Mouse (Mus musculus) intestine, postnatal 0 days (tissue): Measurements from ENCODE around the gene Rrp1b. TPM values are rescaled to one million over a fixed set of nuclear protein-coding genes. Genes with fewer than 3 reads are reported as not detected.

Experiments
- ATAC-seq: fragments of 200-750 bp; cut with Nextera tagmentation; 2 replicates; pipeline ENCODE4 v1.8.0; 2017; ENCODE audit warnings: mild to moderate bottlenecking, moderate TSS enrichment, moderate library complexity
- H3K27ac ChIP-seq: fragments of 300-500 bp; sonication (generic); 2 replicates; pipeline ENCODE4 v1.5.1; 2014; ENCODE audit warnings: mild to moderate bottlenecking, low read depth, low read length, moderate library complexity
- H3K27me3 ChIP-seq: fragments of 300-500 bp; sonication (generic); replicated peaks from 2 replicates; pipeline ENCODE4 v1.6.1; 2014; ENCODE audit warnings: low read length, mixed read lengths; ENCODE audit not compliant: control insufficient read depth, insufficient read depth
- H3K36me3 ChIP-seq: fragments of 300-500 bp; sonication (generic); 2 replicates; pipeline ENCODE4 v1.6.1; 2014; ENCODE audit warnings: mild to moderate bottlenecking, moderate library complexity; ENCODE audit not compliant: control insufficient read depth, insufficient read depth
- H3K4me1 ChIP-seq: fragments of 300-500 bp; sonication (generic); replicated peaks from 2 replicates; pipeline ENCODE4 v1.6.1; 2014; ENCODE audit warnings: antibody characterized with exemption, low read length, mixed read lengths; ENCODE audit not compliant: control insufficient read depth, insufficient read depth
- H3K4me2 ChIP-seq: fragments of 300-500 bp; sonication (generic); replicated peaks from 2 replicates; pipeline ENCODE4 v1.6.1; 2014; ENCODE audit warnings: low read depth, mild to moderate bottlenecking, moderate library complexity
- H3K4me3 ChIP-seq: fragments of 300-500 bp; sonication (generic); 2 replicates; pipeline ENCODE4 v1.5.1; 2014; ENCODE audit warnings: low read depth, low read length
- H3K9ac ChIP-seq: fragments of 300-500 bp; sonication (generic); 2 replicates; pipeline ENCODE4 v1.6.1; 2014; ENCODE audit warnings: mild to moderate bottlenecking, low read depth, low read length
- H3K9me3 ChIP-seq: fragments of 300-500 bp; sonication (generic); 2 replicates; pipeline ENCODE4 v1.6.1; 2016; ENCODE audit warnings: mixed run types; ENCODE audit not compliant: control insufficient read depth
- CTCF ChIP-seq: sonication (generic); IDR thresholded peaks from 2 replicates; pipeline ENCODE4 v1.5.1; 2016; ENCODE audit warnings: low read depth, mild to moderate bottlenecking, control low read depth, antibody characterized with exemption, moderate library complexity
- WGBS: fragments of 180-500 bp; shearing (Covaris S2); extraction: QIAGEN DNeasy Blood & Tissue Kit; methylation state at CpG from one replicate; pipeline ENCODE4 v1.1.7; 2014; 5-methylcytosine and 5-hydroxymethylcytosine counted together
- polyA plus RNA-seq: library from polyadenylated mRNA; unstranded; fragments of >200 nt; fragmentation: Nextera tagmentation; extraction: Ambion mirVana; gene quantifications from 2 replicates; pipeline ENCODE4 v1.2.1, GENCODE M21; 2015

Gene Rrp1b
- polyA plus RNA-seq, 1 experiment from 2014 or later, result 11.6 TPM

- 0 out of 2 replicates have a peak overlapping the region, but pooled peaks have one; percentile 11 for H3K9ac ChIP-seq
- no peak for TF ChIP-seq CTCF
- no peaks in the 10 kb centered on the region for H3K9me3 ChIP-seq
- no peak overlapping the region for H3K27ac ChIP-seq
- H3K27me3 ChIP-seq, result no peaks in the 10 kb centered on the region
- WGBS, result 59% methylated on average over 5 of the region's 5 CpGs
- no peak overlapping the region for H3K4me2 ChIP-seq
- no peaks in the 10 kb centered on the region for H3K36me3 ChIP-seq
- ATAC-seq, result no peak
- no peaks in the 10 kb centered on the region for H3K4me1 ChIP-seq
- H3K4me3 ChIP-seq, result no peak overlapping the region
Measured at GRCm38 (mm10) chr17:32024671-32025073, 11.2 kb upstream of the Rrp1b start.

- no peaks in the 10 kb centered on the region for H3K4me1 ChIP-seq
- no peaks in the 10 kb centered on the region for H3K27me3 ChIP-seq
- 6% methylated on average over 2 of the region's 2 CpGs for WGBS
- no peak overlapping the region for H3K4me2 ChIP-seq
- no peak overlapping the region for H3K9ac ChIP-seq
- no peak overlapping the region for H3K27ac ChIP-seq
- no peak overlapping the region for H3K4me3 ChIP-seq
- ATAC-seq, result peak; percentile 60
- TF ChIP-seq CTCF, result peak; percentile 98
- H3K36me3 ChIP-seq, result no peaks in the 10 kb centered on the region
- no peaks in the 10 kb centered on the region for H3K9me3 ChIP-seq
Measured at GRCm38 (mm10) chr17:32025386-32025785, 10.5 kb upstream of the Rrp1b start.

- ATAC-seq, result no peak
- 31% methylated on average over 3 of the region's 3 CpGs for WGBS
- TF ChIP-seq CTCF, result peak; percentile 81
Measured at GRCm38 (mm10) chr17:32027666-32028065, 8.2 kb upstream of the Rrp1b start.

GRCm38 (mm10) chr17:32028301-32028700, 7.6 kb upstream of the Rrp1b start:
- H3K4me3 ChIP-seq, result no peak overlapping the region
- 79% methylated on average over 3 of the region's 3 CpGs for WGBS
- no peaks in the 10 kb centered on the region for H3K4me1 ChIP-seq
- H3K27ac ChIP-seq, result no peak overlapping the region
- no peaks in the 10 kb centered on the region for H3K27me3 ChIP-seq
- no peak overlapping the region for H3K4me2 ChIP-seq
- H3K9me3 ChIP-seq, result no peaks in the 10 kb centered on the region
- H3K9ac ChIP-seq, result no peak overlapping the region
- no peak for ATAC-seq
- no peaks in the 10 kb centered on the region for H3K36me3 ChIP-seq
- TF ChIP-seq CTCF, result no peak

More at GRCm38 (mm10) chr17:32027666-32028065, 8.2 kb upstream of the Rrp1b start:
- Histone ChIP-seq H3K36me3 (no peaks in the 10 kb centered on the region), H3K4me3 (no peak overlapping the region), H3K27ac (no peak overlapping the region), H3K9ac (no peak overlapping the region), H3K4me2 (no peak overlapping the region), H3K9me3 (no peaks in the 10 kb centered on the region), H3K4me1 (no peaks in the 10 kb centered on the region), H3K27me3 (no peaks in the 10 kb centered on the region)

GRCm38 (mm10) chr17:32031684-32032083, 4.2 kb upstream of the Rrp1b start:
- no peak overlapping the region for H3K4me3 ChIP-seq
- no peak overlapping the region for H3K9ac ChIP-seq
- H3K36me3 ChIP-seq, result no peaks in the 10 kb centered on the region
- no peaks in the 10 kb centered on the region for H3K9me3 ChIP-seq
- H3K27ac ChIP-seq, result no peak overlapping the region
- TF ChIP-seq CTCF, result no peak
- no peaks in the 10 kb centered on the region for H3K4me1 ChIP-seq
- WGBS, result 45% methylated on average over 7 of the region's 7 CpGs
- no peak for ATAC-seq
- H3K4me2 ChIP-seq, result no peak overlapping the region
- H3K27me3 ChIP-seq, result no peaks in the 10 kb centered on the region

GRCm38 (mm10) chr17:32034322-32034721, 1.6 kb upstream of the Rrp1b start:
- Histone ChIP-seq H3K36me3 (no peaks in the 10 kb centered on the region), H3K9ac (no peak overlapping the region), H3K9me3 (no peaks in the 10 kb centered on the region), H3K4me2 (no peak overlapping the region), H3K4me1 (no peaks in the 10 kb centered on the region), H3K4me3 (no peak overlapping the region), H3K27ac (no peak overlapping the region), H3K27me3 (no peaks in the 10 kb centered on the region)
- WGBS, result 83% methylated on average over 23 of the region's 23 CpGs
- no peak for TF ChIP-seq CTCF
- ATAC-seq, result no peak
